Mouse (Mus musculus): ENCODE results near the gene Gm28919. TPM values are rescaled to one million over a fixed set of nuclear protein-coding genes. Genes with fewer than 3 reads are reported as not detected.
"Not testable (repeated sequence)": the region's sequence is repeated elsewhere in the genome, so short reads cannot be mapped to it uniquely, and the experiment has no call there.

Gm28919 gene
- not detected for total RNA-seq (2021)
- not detected in 2 replicates for polyA plus RNA-seq (2012; rRNA removed)
- long read RNA-seq: 0 reads

- H3K27me3 ChIP-seq (ENCODE audit: control insufficient read depth, insufficient read depth, low read length); H3K9ac ChIP-seq (ENCODE audit: low read depth, low read length); H3K4me3 ChIP-seq; H3K4me1 ChIP-seq (ENCODE audit: control insufficient read depth, insufficient read depth, low read length); H3K27ac ChIP-seq; H3K79me2 ChIP-seq (replicated peaks; ENCODE audit: control insufficient read depth, insufficient read depth, low read length); DNase-seq; intact Hi-C loops (cut with DNase I); H3K36me3 ChIP-seq (ENCODE audit: control insufficient read depth, insufficient read depth, low read length): not testable (repeated sequence)
- WGBS: no CpG with 5 or more reads among the region's 7 CpGs
Observed at GRCm38 (mm10) chrY:6583246-6583645, at the start of gene Gm28919. Gm28919 (plus strand) TSS chrY:6583546.

Other genes starting within 250 kb of the Gm28919 start
- gene Gm21719, start 99.3 kb downstream of the Gm28919 start, total RNA-seq (2021): not detected
- not detected in 2 replicates for gene Gm21719, start 99.3 kb downstream of the Gm28919 start, polyA plus RNA-seq (2012; rRNA removed)